Mouse (Mus musculus) gastrocnemius, adult 18-20 months (tissue): ENCODE data around the gene Ahsa1. TPM values are rescaled to one million over a fixed set of nuclear protein-coding genes. Genes with fewer than 3 reads are reported as not detected.
"Not testable (repeated sequence)": the region's sequence is repeated elsewhere in the genome, so short reads cannot be mapped to it uniquely, and the experiment has no call there.

ENCODE experiments used
- DNase-seq: peaks from one replicate; pipeline ENCODE4 v3.0.0; 2021; ENCODE audit warnings: low spot score
- long read RNA-seq, 2 experiments: library from polyadenylated mRNA; stranded (forward); transcript quantifications; one replicate each; pipeline ENCODE4 v2.0.0; 2021
- total RNA-seq, 2 experiments: library from RNA; stranded (reverse); gene quantifications; 2 replicates each; pipeline ENCODE4 v1.2.3; 2021

Gene Ahsa1
- total RNA-seq: 100 to 1,000 TPM; 121 to 129 TPM
- long read RNA-seq, experiment 1, transcript Ahsa1-201 (9 exons, 1,377 nt): major isoform, 127 of 131 reads
- long read RNA-seq, experiment 1, partial matches to known transcripts: 1 of 131 reads
- long read RNA-seq, experiment 1, other reads (novel, unspliced or antisense): 2 of 131 reads
- long read RNA-seq, experiment 2, transcript Ahsa1-201 (9 exons, 1,377 nt): major isoform, 100 of 107 reads
- long read RNA-seq, experiment 2, partial matches to known transcripts: 1 of 107 reads
- long read RNA-seq, experiment 2, other reads (novel, unspliced or antisense): 4 of 107 reads

DNA sequence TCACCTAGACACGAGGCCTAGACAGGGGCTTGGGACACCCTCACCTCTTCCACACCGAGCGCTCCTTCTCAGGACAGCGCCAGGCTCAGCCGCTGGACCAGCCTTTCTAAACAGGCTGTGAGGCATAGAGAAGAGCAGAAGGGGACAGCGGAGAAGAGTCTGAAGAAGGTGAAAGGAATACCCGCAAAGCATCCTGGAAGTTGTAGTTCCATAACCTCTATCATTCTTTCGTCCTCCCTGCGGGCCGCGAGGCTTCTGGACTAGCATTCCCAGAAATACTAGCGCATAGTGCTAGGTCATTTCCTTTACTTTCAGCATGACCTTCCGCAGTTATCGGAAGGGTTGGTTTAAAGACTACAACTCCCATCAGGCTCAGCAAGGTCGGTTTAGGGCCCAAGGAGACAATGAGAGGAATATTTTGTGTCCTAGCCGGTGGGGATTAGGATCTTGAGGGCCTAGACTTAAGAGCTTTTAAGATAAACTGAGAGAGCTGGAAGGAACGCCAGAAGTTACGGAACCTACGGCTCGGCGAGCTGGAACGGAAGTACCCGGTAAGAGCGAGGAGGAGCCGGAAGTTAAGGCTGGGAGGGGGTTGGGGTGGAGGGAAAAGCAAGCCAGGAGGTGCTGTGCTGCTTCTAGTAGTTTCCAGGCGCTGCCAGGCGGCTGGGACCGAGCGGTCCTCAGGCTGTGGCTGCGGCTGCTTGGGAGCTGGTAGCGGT is at the start of gene Ahsa1, which contains the start of gene Vipas39:
Ahsa1 (plus strand) TSS at position 372 of the 719 bp plus-strand sequence.
Vipas39 (minus strand) TSS at position 149 of the 719 bp plus-strand sequence.
- peak; percentile 95 for DNase-seq

DNA sequence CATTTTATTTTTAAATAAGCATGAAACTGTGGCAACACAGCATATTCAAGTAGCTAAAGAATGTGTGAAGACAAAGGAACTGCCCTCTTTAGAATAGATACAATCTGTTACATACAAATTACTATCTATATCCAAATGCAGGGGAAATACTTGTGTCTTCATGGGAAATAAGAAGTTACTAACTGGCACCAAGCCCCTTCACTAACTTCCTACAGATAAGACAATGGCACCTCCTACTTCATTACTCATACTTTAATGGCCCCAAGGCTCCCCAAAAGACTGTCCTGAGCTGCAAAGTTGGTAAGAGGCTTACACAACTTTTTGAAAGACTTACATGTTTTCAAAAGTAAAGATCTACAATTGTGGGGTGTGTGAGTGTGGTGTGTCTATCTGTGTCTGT is 48.7 kb upstream of the Ahsa1 start:
- DNase-seq: no peak

DNA sequence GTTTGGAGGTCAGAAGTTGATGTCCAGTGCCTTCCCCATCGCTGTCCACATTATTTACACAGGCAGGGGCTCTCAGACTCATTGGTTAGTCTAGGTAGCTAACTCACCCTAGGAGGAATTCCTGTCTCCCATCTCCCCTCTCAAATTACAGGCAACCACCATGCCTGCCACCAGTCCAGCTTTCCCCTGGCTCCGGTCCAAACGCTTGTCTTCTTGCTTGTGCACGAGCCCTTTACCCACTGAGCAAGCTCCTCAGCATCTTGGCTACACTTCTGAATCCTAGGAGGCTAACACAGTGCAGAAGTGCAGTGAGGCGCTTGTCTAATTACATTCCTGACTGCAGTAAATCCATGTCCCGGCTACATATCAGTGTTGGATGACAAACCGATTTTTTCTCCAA is 46.9 kb upstream of the Ahsa1 start:
- DNase-seq: peak; percentile 7

DNA sequence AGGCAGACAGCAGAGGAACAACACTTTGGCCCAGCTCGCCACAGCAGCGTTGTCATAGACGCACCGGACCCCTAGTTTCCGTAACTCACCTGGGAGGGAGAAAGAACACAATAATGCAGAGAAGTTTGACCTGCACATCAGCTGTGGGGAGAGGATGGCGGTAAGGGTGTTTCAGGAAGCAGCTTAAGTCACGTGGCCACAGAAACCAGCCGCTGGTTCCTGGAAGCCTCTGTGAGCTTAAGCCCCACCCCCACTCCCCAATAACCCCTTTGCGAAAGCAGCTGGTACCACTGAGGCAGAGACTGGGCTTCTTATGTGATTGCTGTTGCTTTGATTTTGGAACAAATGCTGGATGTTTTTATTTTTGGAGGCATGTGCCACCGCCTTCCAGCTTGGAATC is 41.3 kb upstream of the Ahsa1 start:
- DNase-seq: no peak

DNA sequence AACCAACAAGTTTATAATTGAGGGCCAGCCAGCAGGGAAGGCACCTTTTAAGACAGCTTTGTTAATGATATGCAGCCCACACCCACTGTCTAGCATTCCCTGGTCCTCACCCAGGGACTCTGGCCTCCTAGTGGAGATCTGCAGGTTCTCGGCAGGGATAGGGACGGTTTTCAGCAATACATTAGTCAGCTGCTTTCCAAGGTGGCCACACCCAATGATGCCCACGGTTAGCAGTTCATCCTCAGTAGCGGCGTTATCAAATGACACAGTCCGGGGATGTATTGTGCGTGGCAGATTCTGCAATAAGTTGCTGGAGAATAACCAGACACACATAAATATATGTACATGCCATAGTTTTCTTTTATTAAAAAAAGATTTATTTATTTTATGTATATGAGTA is 39.5 kb upstream of the Ahsa1 start:
- no peak for DNase-seq

DNA sequence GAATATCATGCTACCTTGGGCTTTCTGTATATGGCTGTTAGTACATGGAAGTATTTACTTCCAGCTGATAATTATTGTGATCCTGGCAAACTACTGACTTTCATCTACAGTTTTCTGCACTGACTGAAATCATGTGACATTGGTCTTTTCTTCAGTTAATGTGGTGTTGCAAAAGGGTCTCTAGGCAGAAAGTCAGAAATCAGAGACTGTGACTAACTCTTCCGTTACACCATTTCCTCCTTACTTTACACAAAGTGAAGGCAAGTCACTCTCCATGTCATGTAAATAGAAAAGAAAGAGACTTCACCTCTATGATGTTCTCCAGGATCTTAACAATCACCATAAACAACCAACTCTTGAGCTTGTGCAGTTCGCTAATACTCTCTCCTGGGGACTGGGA is 36.6 kb upstream of the Ahsa1 start:
- no peak for DNase-seq

DNA sequence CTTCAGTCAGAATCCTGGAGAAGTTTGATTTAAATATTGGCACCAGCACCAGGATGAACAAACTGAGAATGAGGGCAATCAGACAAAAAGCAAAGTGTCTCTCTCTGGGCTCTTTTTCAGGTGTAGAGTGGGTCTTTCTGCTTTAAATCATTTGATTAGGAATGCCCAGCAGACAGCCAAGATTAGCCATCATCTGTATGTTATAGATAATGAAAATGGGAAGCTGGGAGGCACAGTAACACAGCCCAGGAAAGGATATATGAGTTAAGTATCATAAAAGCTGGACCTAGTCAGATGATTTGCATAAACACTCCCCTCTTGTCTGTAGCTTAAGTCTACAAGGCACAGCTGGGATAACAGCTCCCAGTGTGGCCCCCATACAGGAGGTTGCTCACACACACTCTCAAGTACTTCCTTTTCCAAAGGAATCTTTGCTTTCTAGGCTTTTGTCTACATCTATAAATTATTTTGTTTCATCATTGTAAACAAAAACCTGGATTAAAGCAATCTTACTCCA is 35.8 kb upstream of the Ahsa1 start:
- no peak for DNase-seq

DNA sequence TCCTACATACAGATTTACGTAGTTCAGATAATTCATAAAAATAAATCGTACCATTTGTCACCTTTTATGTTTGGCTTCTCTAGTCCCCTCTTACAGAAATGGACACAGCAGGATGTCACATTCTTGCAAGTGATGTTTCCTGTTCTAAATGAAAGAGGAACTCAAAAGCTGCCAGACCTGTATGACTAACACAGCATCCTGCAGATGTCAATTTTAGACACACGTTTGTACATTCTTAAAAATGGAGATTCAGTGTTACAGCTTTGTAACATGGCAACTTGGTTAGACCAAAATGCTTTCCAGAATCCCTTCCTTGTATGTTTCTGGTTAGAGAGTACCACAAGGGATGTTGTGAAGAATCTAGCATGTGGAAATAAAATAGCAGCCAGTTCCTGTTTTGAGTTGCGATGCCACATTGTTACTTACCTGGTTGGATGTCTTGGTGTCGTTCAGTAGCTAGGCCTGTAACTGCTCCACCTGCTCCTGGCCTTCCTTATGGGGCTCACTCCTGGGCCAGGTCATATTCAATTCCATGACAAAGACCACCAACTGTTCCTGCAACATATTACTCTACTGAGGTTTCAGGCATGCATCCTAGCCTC is 29.3 kb upstream of the Ahsa1 start:
- no peak for DNase-seq

DNA sequence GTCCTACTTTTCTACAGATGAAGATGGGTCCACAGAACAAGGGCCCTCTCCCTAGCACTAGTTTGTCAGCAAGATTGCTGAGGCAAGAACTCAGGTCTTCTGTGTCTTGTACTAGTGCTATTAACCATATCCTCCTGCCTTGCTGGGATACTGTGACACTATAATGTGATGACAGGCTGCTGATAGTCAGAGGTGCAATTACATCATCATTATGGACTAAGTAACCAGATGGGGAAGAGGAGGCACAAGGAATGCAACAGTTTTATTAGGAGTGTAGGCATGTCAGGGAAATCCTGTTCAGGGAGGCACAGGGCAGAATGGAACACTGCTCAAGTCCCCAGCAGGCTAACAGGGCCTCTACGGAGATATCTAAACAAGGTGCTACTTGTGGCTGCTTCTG is 27.6 kb upstream of the Ahsa1 start, which contains the start of gene Noxred1:
Noxred1 (minus strand) TSS at position 101 of the 400 bp plus-strand sequence.
- DNase-seq: no peak

DNA sequence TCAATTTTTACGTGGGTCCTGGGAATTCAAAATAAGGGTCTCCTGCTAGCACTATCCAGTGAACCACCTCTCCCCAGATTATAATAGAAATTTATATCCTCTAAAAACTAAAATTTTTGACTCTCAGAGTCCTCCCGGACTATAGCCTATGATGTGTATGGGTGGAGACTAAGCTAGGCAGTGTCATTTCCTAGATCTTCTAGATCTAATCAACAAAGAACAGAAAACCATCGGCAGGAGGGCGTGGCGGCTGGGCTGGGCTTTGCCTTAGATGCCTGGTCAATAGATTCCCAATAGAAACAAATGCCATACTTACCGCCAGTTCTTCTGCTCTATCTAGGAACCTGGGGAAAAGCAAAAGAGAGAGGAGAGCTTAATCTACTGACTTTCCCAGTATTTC is 16.1 kb upstream of the Ahsa1 start:
- DNase-seq: no peak

DNA sequence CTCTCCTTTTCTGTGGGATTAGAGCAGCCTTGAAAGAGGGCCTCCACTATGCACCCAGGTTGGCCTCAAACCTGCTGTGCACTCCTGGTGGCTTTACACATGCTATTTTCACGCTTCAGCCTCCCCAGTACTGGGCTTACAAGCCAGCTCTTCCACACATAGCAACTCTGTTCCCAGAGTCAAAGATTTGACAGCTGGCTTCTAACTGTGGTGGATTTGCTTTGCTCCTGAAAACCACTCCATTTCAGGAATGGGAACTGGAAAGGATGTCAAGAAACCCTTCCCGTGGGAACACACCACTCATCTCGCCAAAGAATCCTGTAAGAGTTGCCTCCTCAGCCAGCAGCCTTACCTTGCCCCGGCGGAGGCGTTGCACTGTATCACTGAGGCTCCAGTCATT is 12.4 kb upstream of the Ahsa1 start:
- no peak for DNase-seq

DNA sequence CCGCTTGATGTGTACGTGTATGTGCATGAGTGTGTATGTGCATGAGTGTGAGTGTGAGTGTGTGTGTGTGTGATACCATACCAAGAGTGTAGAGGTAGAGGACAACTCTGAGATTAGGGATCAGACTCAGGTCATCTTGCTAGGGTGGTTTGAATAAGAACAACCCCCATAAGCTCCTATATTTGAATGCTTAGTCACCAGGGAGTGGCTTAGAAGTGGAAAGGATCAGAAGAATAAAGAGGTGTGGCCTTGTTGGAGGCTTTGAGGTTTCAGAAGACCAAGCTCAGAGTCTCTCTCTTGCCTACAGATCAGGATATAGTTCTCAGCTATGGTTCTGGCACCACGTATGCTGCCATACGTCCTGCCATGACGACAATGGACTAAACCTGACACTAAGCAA is 9.7 kb upstream of the Ahsa1 start:
- no peak for DNase-seq

DNA sequence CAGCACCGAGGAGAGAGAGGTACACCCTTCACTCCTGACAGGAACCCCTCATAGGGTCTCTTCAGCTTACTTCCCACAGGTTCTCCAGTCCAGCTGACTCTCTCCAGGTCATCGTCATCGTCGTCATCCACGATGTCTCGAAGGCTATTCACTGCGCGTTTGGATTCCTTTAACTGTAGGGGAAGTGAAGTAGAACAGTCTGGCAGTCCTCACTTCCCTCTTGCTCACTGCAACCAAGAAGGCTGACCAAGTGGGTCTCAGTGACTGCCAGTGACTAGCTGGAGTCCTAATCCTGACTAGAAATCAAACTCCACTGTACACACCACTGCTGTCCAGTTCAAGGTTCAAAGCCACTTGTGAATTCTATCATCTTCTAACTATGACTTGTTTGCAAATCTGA is 5.7 kb upstream of the Ahsa1 start:
- no peak for DNase-seq

DNA sequence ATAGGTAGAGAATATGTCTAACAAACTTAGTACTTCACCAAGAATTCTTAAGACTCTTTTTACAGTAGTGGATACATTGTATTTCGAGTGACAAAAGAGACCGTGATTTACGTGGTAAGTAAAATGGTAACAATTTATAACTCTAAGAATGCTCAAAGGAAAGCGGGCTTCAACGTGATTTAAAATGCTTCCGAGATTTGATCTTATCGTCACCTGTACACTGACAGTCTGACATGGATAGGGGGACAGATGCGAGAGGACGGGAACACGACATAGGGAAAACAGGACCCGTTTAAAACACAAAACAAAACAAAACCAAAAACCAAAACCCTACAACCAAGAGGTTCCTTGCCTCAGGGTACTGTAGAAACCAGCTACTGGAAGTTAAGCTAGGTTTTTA is 835 bp upstream of the Ahsa1 start:
- DNase-seq: no peak

DNA sequence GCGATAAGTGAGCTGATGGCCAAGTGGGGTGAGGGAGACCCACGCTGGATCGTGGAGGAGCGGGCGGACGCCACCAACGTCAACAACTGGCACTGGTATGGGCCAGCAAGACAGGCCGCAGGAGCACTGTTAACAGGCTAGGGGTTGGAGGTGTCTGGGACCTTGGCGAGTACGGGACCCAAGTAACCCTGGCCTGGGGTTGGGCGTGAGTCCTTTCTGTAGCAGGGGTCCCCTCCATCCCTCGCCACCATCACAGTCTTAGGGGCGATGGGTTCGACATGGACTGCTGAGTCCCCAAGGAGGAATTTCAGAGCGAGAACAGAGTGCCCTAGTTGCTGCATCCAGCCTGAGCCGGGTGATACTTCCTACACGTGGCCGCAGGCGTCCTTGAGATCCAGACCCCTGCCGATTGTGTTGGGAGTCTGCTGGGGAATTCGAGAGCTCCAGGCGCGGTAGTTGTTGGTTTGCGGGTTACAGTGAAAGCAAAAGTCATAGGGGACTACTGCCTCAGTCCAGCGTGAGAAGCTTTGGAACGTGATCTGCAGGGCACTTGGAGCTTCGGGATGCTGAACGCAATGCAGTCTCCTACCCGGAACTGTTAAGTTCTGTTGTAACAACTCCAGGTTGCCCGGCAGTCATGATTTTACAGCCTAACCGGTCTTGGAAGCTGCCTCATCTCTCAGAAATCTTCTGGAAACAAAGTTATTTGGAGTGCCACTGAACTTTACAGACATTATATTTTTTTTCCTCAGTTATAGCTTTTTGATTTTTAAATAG is 736 bp downstream of the Ahsa1 start:
- peak; percentile 28 for DNase-seq

DNA sequence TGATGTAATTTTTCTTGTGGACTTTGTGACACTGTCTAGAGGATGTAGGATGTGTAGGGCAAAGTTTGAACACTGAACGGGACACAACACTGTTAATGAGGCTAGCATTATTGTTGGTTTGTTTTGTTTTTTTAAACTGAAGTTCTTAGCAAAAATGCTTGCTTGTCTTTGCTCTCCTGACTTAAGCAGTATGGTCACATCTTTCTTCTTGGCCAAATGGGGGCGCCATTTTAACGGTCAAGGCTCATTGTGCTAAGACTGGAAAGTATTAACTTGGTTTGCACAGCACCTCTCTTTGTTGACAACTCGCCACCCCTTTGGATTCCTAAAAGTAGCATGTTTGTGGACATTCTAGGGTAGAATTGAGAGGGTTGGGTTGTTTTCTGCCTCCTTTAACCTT is 1.4 kb downstream of the Ahsa1 start:
- DNase-seq: no peak

DNA sequence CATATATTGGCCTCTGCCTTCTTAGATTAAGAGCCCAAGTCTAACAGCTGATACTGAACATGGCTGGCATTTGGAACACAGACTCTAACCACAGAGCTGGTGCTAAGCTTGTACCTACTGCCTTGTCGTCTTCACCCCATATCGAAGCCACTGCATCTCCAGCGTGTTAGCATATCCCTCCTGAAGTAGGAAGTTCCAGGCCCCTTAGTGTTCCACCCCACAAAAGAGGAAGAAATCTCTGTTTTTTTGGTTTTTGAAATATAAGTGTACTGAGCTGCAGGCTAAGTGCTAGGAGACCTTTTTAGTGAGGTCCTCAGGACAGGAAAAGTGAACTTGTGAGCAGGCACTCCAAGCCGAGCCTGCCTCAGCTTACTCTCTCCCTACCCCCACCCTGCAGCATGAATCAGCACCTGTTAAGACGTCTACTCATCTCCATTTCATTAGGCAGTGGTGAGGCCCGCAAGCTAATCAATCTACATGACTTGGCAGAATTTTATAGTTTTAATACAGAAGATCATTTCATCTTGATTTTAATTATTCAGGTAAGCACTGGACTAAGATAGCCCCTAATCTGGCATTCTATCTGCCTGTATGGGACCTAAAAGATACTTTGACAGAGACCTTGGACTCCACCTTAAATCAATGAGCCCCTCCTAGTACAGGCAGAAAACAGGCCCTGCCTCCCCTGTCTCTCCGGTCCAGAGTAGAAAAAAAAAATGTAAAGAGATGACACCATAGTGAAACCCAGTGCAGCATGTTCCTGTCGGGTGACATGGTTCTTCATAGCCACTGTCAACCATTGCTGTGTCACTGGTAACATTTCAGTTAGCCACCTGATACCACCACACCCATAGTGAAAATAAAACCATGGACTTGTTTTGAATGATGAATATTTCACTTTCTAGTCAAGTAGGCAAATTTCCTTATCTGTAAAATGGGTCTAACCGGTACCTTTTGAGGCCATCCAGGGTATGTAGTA is 8.9 kb downstream of the Ahsa1 start:
- no peak for DNase-seq

DNA sequence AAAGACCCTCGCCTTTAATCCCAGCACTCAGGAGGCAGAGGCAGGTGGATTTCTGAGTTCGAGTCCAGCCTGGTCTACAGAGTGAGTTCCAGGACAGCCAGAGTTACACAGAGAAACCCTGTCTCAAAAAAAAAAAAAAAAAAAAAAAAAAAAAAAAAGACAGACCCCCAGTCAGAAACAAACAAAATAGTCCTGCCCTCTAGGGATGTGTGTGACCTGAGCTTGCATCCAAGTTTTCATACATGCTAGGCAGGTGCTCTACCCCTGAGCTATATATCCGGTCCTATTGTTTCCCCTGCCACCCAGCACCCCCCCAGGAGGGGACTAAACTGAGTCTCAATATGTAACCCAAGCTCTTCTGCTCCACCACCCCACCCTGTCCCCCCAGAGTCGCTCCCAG is 11.0 kb downstream of the Ahsa1 start:
- DNase-seq: not testable (repeated sequence)

DNA sequence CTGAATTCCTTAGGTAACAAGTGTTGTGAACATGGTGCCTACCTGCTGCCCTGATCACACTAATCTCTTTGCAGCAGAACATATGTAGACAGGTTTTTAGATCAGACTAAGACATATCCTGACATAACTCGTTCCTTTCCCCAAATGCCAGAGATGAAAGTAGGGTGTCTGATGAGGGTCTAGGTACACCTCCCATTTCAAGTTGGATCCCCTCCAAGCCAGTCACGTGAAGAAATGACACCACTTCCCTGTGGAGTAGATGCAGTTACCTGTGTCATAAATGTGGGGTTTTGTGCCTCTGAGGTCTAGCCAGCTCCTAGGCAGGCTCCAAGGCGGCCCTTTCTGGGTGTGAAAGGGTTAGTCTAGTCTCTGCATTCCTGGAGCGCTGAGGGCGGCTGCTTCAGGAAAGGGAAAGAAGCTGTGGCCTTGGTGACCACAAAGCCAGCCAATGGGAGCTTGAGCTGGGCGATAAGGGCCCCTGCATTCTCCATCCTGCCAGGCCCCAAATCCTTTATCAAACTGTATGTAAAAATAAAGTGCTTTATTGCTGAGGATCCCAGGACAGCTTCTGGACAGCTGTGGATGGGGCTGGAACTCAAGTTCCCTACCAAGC is 11.9 kb downstream of the Ahsa1 start:
- no peak for DNase-seq

DNA sequence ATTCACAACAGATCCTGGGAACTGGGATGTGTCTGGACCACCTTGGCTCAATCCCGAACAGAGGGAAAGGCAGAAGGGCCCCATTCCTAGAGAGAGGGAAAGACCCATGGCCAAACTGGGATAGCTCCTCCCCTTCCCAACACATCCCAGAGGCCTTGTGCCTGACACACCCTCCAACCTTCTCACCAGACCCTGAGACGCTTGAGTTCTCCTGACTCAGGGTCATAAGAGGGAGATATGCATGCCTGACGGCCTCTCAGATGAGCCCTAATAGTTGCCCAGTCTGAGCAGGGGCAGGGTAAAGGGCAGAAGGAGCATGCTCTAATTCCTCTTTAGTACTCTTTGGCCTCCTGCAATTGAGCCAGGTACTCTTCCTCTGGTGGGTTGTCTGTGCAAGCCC is 13.1 kb downstream of the Ahsa1 start:
- no peak for DNase-seq
